Mouse (Mus musculus): ENCODE data around the gene Kcng3. TPM values are rescaled to one million over a fixed set of nuclear protein-coding genes. Genes with fewer than 3 reads are reported as not detected.
A peak's percentile ranks its signal among the peaks of the same experiment; 100 is the strongest.

Gene Kcng3
- total RNA-seq, 2 experiments from 2014 or later = 5.9 to 6.1 TPM

DNA sequence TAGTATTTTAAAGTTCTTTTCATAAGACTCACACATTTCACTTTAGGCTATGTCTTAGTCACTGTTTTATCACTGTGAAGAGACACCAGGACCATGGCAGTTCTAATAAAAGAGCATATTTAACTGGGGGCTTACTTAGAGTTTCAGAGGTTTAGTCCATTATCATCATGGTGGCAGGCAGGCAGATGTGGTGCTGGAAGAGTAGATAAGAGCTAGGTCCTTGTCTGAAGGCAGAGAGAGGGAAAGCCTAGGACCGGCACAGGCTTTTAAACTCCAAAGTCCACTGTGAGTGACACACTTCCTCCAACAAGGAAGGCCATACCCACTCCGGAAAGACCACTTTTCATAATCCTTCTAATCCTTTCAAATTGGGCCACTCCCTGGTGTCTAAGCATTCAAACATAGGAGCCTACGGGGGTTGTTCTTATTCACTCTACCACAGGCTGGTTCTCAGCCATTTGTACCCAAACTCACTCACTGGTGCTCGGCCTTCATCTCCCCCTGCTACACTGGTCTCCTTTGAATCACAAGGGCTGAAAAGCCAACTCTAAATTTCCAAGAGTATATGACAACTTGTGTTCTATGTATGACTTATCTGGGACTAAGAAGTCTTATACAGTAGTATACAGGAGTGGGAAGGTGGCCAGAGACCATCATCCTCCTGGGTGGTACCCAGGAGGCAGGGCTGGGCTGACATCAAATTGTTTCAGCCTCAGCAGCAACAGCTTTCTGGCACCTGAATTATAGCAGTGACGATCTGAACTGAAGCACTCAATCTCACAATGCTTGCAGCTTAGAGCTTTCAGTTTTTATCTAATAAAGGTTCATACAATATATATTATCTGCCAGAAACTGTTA lies 69.3 kb downstream of the Kcng3 start:
- no peak for DNase-seq (ENCODE audit: low spot score in 2 of 2)

GRCm38 (mm10) chr17:83559081-83559480 lies 72.6 kb downstream of the Kcng3 start:
- DNase-seq (ENCODE audit: low spot score in 2 of 2) = no peak

- DNase-seq (ENCODE audit: low spot score in 2 of 2) = no peak
Observed at GRCm38 (mm10) chr17:83555836-83556235, 75.9 kb downstream of the Kcng3 start.

DNA sequence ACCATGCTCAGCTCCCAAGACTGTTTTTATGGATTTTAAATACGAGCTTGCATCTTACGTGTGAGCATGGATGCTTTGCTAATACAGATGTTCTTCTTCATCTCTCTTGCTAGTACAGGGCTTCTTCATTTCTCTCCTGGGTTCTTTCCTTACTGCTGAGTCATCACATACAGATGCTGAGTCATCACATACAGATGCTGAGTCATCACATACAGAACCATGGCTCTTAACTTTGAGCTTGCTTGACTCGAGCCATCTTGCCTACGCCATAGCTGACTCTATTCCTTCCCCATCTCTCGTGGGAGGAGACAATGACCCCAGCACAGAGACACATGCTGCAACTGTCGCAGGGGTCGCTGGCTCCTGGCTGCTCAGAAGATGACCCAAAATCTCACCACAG lies 76.7 kb downstream of the Kcng3 start:
- DNase-seq (ENCODE audit: low spot score in 2 of 2) = no peak

DNA sequence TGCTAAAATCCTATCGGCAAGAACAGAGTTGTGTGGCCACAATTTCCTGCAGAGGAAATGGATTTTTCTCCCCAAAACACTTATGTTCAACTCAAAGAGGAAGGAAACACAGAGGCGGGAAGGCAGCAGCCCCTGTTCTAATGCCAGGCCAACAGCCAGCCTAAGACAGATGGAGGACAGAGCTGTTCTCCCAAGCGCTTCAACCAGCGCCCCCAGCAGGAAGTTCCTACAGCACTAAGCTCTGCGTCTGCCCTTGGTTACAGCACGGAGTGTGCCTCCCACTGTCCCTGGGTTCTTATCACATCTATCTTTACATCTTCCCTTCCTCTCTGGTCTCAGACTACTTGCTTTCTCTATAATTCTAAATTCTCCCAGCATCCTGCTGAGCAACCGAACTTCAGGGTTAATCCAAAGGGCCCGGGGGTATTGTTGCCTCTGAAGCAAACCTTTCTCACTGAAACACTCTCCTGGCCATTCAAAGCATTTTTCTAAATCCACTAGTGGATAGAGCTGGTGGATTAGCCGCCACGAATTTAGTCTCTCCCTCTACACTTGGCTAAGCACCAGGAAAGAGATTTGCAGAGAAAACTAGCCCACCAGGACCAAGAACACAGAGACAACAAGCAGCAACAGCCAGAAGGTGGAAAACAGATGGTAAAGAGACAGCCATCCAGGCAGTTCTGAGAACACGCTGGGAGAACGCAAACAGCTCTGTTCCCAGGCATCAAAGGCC lies 83.0 kb downstream of the Kcng3 start:
- DNase-seq (ENCODE audit: low spot score in 2 of 2) = peak; percentile 48 to 74

DNA sequence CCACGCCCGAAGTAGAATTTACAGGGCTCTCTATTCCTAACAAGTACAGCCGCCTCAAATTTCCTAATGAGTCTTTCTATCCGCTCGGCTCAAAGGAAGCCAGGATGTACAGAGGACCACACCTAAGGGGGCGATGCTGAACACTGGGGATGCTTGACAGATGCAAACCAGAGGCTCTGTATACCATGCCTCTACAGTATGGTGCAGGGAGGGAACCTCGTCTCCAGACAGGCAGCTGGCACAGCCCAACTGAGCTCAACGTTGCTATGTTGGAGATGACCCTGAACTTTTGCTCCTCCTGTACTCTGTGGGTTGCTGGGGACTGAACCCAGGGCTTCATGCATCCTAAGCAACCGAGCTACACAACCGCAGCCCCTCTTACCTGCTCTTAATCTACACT lies 84.5 kb downstream of the Kcng3 start:
- no peak for DNase-seq (ENCODE audit: low spot score in 2 of 2)

GRCm38 (mm10) chr17:83545756-83546742 lies 85.6 kb downstream of the Kcng3 start:
- DNase-seq (ENCODE audit: low spot score in 2 of 2) = peak in 1 of 2 experiments; percentile 37

- DNase-seq (ENCODE audit: low spot score in 2 of 2) = no peak
Observed at GRCm38 (mm10) chr17:83545259-83545658, 86.4 kb downstream of the Kcng3 start.

- DNase-seq (ENCODE audit: low spot score in 2 of 2) = no peak
Observed at GRCm38 (mm10) chr17:83542424-83542823, 89.3 kb downstream of the Kcng3 start.

GRCm38 (mm10) chr17:83539262-83540037 lies 92.2 kb downstream of the Kcng3 start:
- DNase-seq (ENCODE audit: low spot score in 2 of 2) = no peak

- no peak for DNase-seq (ENCODE audit: low spot score in 2 of 2)
Observed at GRCm38 (mm10) chr17:83538694-83539093, 93.0 kb downstream of the Kcng3 start.

- DNase-seq (ENCODE audit: low spot score in 2 of 2) = no peak
Observed at GRCm38 (mm10) chr17:83538141-83538540, 93.6 kb downstream of the Kcng3 start.

Other genes starting within 250 kb of the Kcng3 start
- 100 to 1,000 TPM; 184 to 185 TPM for gene Cox7a2l, start 114.6 kb downstream of the Kcng3 start, total RNA-seq (2021)
- 10 to 100 TPM; 64.6 to 66.5 TPM for gene Mta3, start 74.3 kb upstream of the Kcng3 start, total RNA-seq (2021)
- gene Haao, start 216.1 kb upstream of the Kcng3 start, total RNA-seq (2021) = not detected